Mouse (Mus musculus) cortical plate, adult 2 months (tissue): ENCODE measurements around the gene Nop58.

Experiments used
- CTCF ChIP-seq: fragments of 200-500 bp; IDR thresholded peaks from 2 replicates; pipeline ENCODE4 v1.5.1; 2011; ENCODE audit warnings: mild to moderate bottlenecking, control low read depth, low read length; ENCODE audit not compliant: insufficient read depth; ENCODE audit errors: extremely low read depth
- POLR2A ChIP-seq: fragments of 200-500 bp; IDR thresholded peaks from 2 replicates; pipeline ENCODE4 v1.6.1; 2011; ENCODE audit warnings: mild to moderate bottlenecking, low read length, control low read depth; ENCODE audit not compliant: insufficient read depth; ENCODE audit errors: extremely low read depth

- TF ChIP-seq CTCF (no peak), POLR2A (no peak)
Observed at GRCm38 (mm10) chr1:59642488-59642887, 42.3 kb upstream of the Nop58 start.
